Mouse (Mus musculus): ENCODE results near the gene Pim1. TPM values are rescaled to one million over a fixed set of nuclear protein-coding genes. Genes with fewer than 3 reads are reported as not detected.
"Not testable (repeated sequence)": the region's sequence is repeated elsewhere in the genome, so short reads cannot be mapped to it uniquely, and the experiment has no call there.

Pim1 gene
- total and polyA plus RNA-seq, 3 experiments = 75.8 to 178 (median 133) TPM

- peak; percentile 49 for TF ChIP-seq SIN3A (IDR thresholded peaks at IDR 0.05; ENCODE audit: low read length)
- no peak for TF ChIP-seq SMC3 (IDR thresholded peaks at IDR 0.05; ENCODE audit: low read depth, low read length)
- TF ChIP-seq ZNF384 (IDR thresholded peaks at IDR 0.05; ENCODE audit: low read depth, low read length) = no peak
- TF ChIP-seq POLR2A (IDR thresholded peaks at IDR 0.05; ENCODE audit: low read depth, low read length) = peak; percentile 33; the same call in 1 of the 2 replicates
- TF ChIP-seq ELF1 (IDR thresholded peaks at IDR 0.05; ENCODE audit: low read depth, low read length) = 0 out of 2 replicates have a peak, but pooled peaks have one; percentile 23
- peak; percentile 54 for DNase-seq (ENCODE audit: extremely low read depth)
- Histone ChIP-seq H3K79me2 (replicated peaks; ENCODE audit: control insufficient read depth, extremely low read depth, insufficient read depth, poor library complexity, severe bottlenecking) (peaks cover 21% of the 10 kb centered on the region), H3K9ac (ENCODE audit: insufficient read depth, low read depth) (peak overlapping the region; percentile 2; the same call in 1 of the 2 replicates), H3K27me3 (replicated peaks) (no peaks in the 10 kb centered on the region), H3K36me3 (replicated peaks in 1 of 2; ENCODE audit: control insufficient read depth in 1 of 2, insufficient read depth in 1 of 2, low read length in 1 of 2) (peaks cover 12 to 28% of the 10 kb centered on the region in 2 experiments), H3K4me1 (ENCODE audit: control insufficient read depth in 1 of 2, insufficient read depth in 2 of 2) (peaks cover 19 to 39% of the 10 kb centered on the region in 2 experiments), H3K4me2 (ENCODE audit: insufficient read depth, low read depth, poor library complexity, severe bottlenecking) (no peak overlapping the region), H3K9me3 (replicated peaks; ENCODE audit: low read length) (no peaks in the 10 kb centered on the region), H3K27ac (ENCODE audit: insufficient read depth, low read depth) (peak overlapping the region; percentile 82), H3K4me3 (replicated peaks in 1 of 3; ENCODE audit: low read depth in 2 of 3, low read length in 2 of 3, poor library complexity in 1 of 3) (no peak overlapping the region)
- dilution Hi-C loops (cut with MboI; ENCODE audit: extremely low pct_ligation_motif_present, extremely low pct_unique_long_range_greater_than_20kb, low sequenced_read_pairs) = no loop called here
- in situ Hi-C loops (cut with MboI; ENCODE audit: low pct_ligation_motif_present, low pct_unique_long_range_greater_than_20kb, low sequenced_read_pairs) = no loop called here
Measured at GRCm38 (mm10) chr17:29498028-29498427, 7.5 kb downstream of the Pim1 start.

- Histone ChIP-seq H3K79me2 (replicated peaks; ENCODE audit: control insufficient read depth, extremely low read depth, insufficient read depth, poor library complexity, severe bottlenecking) (peaks cover 12% of the 10 kb centered on the region), H3K4me1 (ENCODE audit: control insufficient read depth in 1 of 2, insufficient read depth in 2 of 2) (peaks cover 19 to 39% of the 10 kb centered on the region in 2 experiments), H3K36me3 (replicated peaks in 1 of 2; ENCODE audit: control insufficient read depth in 1 of 2, insufficient read depth in 1 of 2, low read length in 1 of 2) (peaks cover 8 to 19% of the 10 kb centered on the region in 2 experiments)
- H3K27ac ChIP-seq (ENCODE audit: insufficient read depth, low read depth); H3K9ac ChIP-seq (ENCODE audit: insufficient read depth, low read depth); H3K27me3 ChIP-seq (replicated peaks); DNase-seq (ENCODE audit: extremely low read depth); H3K9me3 ChIP-seq (replicated peaks; ENCODE audit: low read length); in situ Hi-C loops (cut with MboI; ENCODE audit: low pct_ligation_motif_present, low pct_unique_long_range_greater_than_20kb, low sequenced_read_pairs); dilution Hi-C loops (cut with MboI; ENCODE audit: extremely low pct_ligation_motif_present, extremely low pct_unique_long_range_greater_than_20kb, low sequenced_read_pairs); H3K4me2 ChIP-seq (ENCODE audit: insufficient read depth, low read depth, poor library complexity, severe bottlenecking); H3K4me3 ChIP-seq (replicated peaks in 1 of 3; ENCODE audit: low read depth in 2 of 3, low read length in 2 of 3, poor library complexity in 1 of 3): not testable (repeated sequence)
- TF ChIP-seq ZNF384 (IDR thresholded peaks at IDR 0.05; ENCODE audit: low read depth, low read length) = peak; percentile 73
Measured at GRCm38 (mm10) chr17:29498952-29499351, 8.4 kb downstream of the Pim1 start.

GRCm38 (mm10) chr17:29499511-29499910, 9.0 kb downstream of the Pim1 start:
- no peaks in the 10 kb centered on the region for H3K27me3 ChIP-seq (replicated peaks)
- in situ Hi-C loops (cut with MboI; ENCODE audit: low pct_ligation_motif_present, low pct_unique_long_range_greater_than_20kb, low sequenced_read_pairs) = no loop called here
- peaks cover 5% of the 10 kb centered on the region for H3K9me3 ChIP-seq (replicated peaks; ENCODE audit: low read length)
- H3K4me2 ChIP-seq (ENCODE audit: insufficient read depth, low read depth, poor library complexity, severe bottlenecking) = no peak overlapping the region
- TF ChIP-seq MYC (IDR thresholded peaks at IDR 0.05; ENCODE audit: low read depth, low read length) (no peak), TBP (conservative IDR thresholded peaks at IDR 0.05; ENCODE audit: low read depth, low read length) (no peak), RAD21 (IDR thresholded peaks at IDR 0.05; ENCODE audit: low read depth, low read length) (no peak), UBTF (IDR thresholded peaks at IDR 0.05; ENCODE audit: low read depth, low read length) (no peak), CHD1 (IDR thresholded peaks at IDR 0.05; ENCODE audit: low read depth, low read length) (no peak), ETS1 (conservative IDR thresholded peaks at IDR 0.05; ENCODE audit: low read depth, low read length) (no peak), JUND (conservative IDR thresholded peaks at IDR 0.05; ENCODE audit: low read depth, low read length) (no peak), PAX5 (IDR thresholded peaks at IDR 0.05; ENCODE audit: low read length) (no peak), ZMIZ1 (IDR thresholded peaks at IDR 0.05; ENCODE audit: low read depth, low read length) (no peak), HCFC1 (IDR thresholded peaks at IDR 0.05; ENCODE audit: low read depth, low read length) (no peak), TCF12 (IDR thresholded peaks at IDR 0.05; ENCODE audit: low read depth, low read length) (no peak)
- peak overlapping the region; percentile 26; the same call in 1 of the 2 replicates for H3K27ac ChIP-seq (ENCODE audit: insufficient read depth, low read depth)
- H3K4me1 ChIP-seq (ENCODE audit: control insufficient read depth in 1 of 2, insufficient read depth in 2 of 2) = peaks cover 19 to 39% of the 10 kb centered on the region in 2 experiments
- no peak for DNase-seq (ENCODE audit: extremely low read depth)
- peaks cover 10% of the 10 kb centered on the region for H3K79me2 ChIP-seq (replicated peaks; ENCODE audit: control insufficient read depth, extremely low read depth, insufficient read depth, poor library complexity, severe bottlenecking)
- peaks cover 7 to 13% of the 10 kb centered on the region in 2 experiments for H3K36me3 ChIP-seq (replicated peaks in 1 of 2; ENCODE audit: control insufficient read depth in 1 of 2, insufficient read depth in 1 of 2, low read length in 1 of 2)
- H3K4me3 ChIP-seq (replicated peaks in 1 of 3; ENCODE audit: low read depth in 2 of 3, low read length in 2 of 3, poor library complexity in 1 of 3) = no peak overlapping the region
- dilution Hi-C loops (cut with MboI; ENCODE audit: extremely low pct_ligation_motif_present, extremely low pct_unique_long_range_greater_than_20kb, low sequenced_read_pairs) = no loop called here
- no peak overlapping the region for H3K9ac ChIP-seq (ENCODE audit: insufficient read depth, low read depth)

Measured in CH12.LX (cell line).